Mouse (Mus musculus): ENCODE data around the gene Efcab6.
"Not testable (repeated sequence)": the region's sequence is repeated elsewhere in the genome, so short reads cannot be mapped to it uniquely, and the experiment has no call there.

Gene Efcab6

DNA sequence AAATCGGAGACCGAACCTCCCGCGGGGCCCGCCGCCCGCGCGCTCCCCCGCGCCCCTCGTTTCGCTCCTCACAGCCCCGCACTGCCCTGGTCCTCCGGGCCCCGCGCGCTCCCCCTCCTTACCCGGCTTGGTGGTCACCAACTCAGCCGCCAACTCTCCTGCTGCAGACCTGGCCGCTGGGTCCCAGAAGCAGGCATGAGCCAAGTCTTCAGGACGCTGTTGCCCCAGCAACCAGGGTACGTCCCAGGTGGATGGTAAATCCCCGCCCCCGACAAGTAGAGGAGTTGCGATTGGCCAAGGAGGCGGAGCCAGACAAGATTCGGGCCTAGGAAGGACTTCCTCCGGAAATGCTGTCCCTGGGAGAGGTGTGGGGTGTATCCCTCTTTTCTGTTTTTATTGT, at the start of gene Efcab6:
Gene Efcab6, minus strand, starts transcription at position 240 of the 400 bp plus-strand sequence.
- DNase-seq = no peak

DNA sequence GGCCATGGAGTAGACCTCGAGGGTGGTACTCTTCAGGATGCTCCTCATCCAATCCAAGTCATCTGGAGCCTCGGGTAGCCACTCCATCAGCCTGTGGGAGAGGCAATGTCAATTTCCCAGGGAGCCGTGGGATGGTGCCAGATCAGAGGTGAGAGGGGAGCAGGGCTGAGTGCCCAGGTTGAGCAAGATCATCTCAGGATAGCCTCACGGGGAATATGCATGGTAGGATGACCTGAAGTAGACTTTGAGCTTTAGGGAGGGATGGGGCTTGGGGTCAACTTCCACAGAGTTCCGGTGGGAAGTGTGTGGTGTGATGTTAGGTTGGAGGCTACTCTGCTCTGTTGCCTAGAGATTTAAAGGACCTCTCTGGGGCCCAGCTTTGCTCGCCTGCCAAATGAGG, 48.7 kb upstream of the Efcab6 start:
- DNase-seq = no peak

DNA sequence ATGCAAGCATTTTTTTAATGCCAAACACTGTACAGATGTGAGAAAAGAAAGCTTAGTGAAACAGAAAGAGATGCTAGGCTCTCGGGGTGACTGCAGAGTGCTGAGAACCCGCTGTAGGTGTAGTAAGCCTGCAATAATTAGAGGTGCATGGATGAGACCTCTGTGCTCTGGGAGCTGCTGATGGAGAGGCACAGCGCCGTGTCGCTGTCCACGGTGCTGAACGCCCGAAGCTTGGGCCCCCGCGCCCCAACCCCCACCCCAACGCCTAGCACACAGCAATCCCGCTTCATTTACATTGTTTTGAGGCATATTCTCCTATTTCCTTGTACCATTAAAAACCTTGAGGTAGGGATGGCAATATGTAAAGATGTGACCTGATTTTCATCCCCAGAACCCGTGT, 43.7 kb upstream of the Efcab6 start:
- peak in 1 of 2 experiments; percentile 33 for DNase-seq

DNA sequence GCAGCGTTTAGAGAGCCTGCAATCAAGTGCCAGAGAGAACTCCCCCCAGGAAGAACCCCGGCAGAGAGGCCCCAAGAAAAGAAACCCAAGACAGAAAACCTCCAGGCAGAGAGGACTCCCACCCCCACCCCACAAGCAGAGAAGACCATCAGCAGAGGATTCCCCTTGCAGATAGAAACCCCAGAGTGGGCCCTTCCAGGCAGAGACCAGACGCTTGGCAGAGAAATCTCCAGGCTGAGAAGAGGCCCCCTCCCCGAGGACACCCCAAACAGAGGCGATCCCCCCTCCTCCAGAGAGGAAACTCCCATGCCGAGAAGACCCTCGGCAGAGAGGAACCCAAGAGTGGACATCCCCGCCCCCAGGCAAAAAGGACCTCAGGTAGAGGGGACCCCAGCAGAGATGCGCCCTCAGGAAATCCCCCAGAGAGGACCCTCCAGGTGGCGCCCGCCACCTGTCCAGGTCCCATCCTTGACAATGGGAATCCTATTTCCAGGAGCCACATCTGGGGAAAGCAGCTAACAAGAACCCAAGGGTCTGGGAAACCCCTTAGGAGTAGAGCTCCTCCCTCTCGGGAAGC, 40.8 kb upstream of the Efcab6 start:
- DNase-seq = no peak

DNA sequence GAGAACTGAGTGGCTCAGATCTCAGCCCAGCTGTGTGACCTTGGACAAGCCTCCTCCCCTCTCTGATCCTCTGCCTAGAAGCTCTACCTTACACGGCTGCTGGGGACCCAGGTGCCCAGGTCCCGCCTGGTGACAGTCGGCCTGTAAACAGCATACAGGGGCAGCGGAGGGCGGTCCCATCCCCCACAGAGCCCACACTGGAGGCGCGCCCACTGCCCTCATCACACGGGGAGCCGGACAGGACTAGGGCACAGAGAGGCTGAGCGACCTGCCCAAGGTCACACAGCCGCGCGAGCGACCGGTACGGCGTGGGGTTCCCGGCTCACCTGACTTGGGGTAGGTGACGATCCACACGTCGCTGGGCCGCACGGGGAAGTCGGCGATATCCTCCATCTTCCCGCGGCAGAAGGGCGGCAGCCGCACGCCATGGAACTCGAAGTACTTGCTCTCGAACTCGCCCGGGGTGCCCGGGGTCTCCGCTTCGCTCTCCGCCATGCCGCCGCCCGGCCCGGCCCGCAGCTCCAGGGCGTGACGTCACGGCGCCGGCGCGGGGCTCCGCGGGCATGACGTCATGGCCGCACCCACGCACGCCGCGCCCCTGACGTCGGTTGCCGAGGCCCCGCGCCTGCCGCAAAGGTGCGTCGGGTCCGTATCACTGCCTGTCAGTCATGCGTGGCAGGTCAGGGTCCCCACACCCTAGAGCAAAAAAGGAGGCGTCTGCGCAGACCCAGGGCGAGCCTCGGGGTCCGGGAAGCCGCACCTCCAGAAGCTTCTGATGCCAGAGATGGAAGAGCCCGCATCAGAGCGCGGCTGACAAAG, 40.1 kb upstream of the Efcab6 start, which contains the start of gene Sult4a1:
Gene Sult4a1, minus strand, starts transcription at position 650 of the 819 bp plus-strand sequence.
- DNase-seq = no peak

DNA sequence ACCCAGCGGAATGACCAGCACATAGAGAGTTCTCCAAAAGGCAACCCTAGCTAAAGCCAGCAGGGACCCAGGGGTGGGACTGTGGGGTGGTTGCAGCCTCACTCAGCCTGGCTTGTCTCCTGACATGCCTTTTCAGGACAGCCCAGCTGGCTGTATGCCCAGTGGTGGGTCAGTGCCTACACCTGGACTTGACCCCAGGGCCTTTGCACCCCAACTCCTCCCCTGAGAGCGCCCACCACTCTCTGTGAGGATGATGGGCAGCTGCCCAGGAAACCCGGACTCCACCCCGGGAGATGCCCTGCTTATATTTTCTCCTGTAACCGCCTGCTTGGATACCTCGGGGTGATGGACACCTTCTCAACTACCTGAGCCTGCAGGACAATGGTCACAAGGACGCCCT, 39.4 kb upstream of the Efcab6 start:
- DNase-seq = no peak

DNA sequence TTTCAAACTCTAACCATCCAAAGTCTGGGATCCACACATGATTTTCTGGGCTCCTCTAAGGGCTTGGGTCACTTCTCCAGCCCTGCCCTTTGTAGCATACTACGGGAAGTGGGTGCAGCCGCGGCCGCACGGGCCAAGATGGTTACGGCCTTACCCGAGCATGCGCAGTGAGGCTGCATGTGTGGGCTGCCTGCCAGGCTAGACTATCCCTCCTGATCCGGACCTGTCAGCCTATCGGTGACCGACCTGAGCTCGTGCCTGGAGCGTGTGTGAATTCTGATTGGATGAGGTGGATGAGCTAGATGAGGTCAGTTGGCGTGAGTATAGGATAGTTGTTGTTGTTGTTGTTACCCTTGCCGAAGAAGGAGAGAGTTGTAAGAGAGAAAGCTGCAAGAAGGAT, 32.4 kb upstream of the Efcab6 start:
- DNase-seq = not testable (repeated sequence)

DNA sequence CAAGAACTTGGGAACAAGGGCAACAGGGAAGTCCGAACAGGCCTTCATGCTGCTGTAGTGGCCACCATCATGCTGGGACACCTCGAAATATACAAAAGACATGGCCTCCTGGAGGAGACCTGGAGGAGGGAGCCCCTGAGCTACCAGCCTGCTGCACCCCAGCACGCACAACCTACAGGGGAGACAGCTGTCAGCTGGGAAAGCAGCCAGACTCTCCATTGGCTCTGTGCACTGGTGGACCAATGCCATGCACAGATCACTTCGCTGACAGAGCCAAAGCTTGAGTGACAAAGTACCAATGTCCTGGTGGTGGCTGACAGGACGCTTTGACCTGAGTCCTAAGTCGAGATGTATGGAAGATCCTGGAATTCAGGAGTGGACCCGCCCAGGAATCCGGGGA, 30.9 kb upstream of the Efcab6 start:
- no peak for DNase-seq

DNA sequence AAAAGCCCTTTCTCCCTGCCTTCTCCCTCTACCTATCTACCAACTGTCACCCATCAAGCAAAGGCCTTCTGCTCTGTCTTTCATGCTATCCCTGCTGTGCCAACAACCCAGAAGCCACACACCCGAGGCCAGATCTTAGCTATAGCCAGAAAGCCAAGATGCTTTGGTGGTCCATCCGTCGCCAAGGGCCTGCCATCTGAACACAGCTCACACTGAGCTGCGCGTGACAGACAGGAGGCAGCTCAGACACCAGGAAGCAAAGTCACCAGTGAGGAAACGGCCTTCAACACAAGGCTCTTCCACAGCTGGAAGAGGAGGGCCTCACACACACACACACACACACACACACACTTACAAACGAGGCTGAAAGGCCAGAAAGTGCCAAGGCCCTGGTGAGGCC, 29.7 kb upstream of the Efcab6 start:
- no peak for DNase-seq

DNA sequence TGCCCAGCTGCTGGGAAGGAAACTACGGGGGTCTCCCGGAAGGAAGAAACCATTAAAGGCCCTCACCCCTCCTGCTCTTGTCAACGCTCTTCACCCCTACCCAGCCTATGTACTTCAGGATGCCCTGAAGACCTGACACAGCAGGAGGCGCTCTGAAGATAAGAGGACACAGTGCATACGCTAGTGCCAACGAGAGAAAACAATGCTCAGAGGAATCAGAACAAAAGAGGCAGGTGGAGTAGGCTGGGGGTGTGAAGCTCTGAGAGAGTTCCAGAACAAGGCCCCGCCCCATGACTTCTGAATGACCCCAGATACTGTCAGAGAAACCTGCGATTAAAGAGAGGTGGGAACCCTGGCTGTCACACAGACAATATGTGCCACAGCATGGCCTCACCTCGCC, 21.6 kb upstream of the Efcab6 start:
- DNase-seq = no peak

DNA sequence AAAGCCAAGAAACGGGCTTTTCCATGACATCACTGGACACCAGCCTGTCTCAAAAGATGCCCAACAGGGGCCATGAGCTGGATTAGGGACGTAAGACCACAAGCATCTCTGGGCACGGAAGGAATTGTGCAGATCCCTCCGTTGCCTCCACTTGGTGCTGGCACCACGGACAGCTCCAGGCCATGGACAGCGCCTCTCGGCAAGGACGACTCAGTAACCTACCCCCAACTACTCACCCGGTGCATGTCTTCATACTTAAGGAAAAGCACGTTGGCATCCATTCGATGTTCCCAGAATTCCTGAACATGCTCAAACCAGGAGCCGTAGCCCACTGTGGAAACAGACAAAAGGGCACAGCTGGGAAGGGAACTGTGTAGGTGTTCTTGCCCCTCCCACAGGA, 21.2 kb upstream of the Efcab6 start:
- DNase-seq = no peak

DNA sequence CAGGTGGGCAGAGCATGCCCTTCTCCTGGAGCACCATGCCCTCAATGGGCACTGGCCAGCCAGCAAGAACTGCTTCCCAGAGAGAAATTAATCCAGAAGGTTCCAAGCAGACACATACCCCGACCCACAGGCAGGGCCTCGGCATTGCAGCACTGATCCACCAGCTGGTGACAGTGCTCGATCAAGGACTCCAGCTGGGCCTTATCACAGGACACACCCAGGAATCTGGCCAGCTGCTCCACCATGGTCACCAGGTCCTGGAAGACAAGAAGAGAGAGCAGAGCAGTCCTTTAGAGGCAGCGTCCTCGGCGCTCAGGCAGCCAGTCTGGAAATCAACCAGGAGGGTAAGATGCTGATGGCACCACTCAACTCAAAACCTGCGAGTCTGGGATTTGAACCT, 14.9 kb upstream of the Efcab6 start:
- no peak for DNase-seq

DNA sequence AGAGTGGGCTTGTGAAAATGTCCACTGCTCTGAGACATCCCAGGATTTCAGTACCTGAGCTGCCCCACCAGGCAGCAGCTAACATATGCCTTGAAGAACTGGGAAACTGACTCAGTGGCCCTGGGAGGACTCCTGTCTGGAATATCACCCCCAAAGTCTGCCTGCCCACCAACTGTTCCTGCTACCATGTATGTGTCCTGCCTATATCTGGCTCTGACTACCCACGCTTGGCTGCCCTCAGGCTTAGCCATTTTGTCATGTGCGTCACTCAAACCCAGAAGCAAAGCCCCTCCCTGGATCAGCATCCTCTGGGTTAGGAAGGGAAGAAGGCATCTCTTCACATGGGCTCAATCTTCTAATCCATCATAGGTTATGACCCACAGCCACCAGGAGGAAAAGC, 14.3 kb upstream of the Efcab6 start:
- no peak for DNase-seq

DNA sequence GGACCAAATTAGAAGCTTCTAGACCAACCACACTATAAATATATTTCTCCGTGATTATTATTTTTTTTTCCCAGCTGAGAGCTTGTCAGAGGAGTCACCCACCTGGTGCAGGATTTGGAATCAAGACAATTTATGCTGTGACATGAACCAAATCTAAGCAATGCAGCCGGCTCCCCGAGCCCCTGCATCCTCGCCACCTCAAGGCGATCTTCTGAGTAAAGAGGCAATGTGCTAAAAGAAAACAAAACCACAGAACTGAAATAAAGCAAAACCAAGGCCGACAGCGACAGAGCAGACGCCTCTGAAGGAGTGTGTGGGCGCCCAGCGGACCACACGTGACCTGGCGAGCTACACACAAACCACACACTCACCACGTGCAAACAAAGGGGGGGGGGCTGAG, 13.5 kb upstream of the Efcab6 start:
- no peak for DNase-seq

DNA sequence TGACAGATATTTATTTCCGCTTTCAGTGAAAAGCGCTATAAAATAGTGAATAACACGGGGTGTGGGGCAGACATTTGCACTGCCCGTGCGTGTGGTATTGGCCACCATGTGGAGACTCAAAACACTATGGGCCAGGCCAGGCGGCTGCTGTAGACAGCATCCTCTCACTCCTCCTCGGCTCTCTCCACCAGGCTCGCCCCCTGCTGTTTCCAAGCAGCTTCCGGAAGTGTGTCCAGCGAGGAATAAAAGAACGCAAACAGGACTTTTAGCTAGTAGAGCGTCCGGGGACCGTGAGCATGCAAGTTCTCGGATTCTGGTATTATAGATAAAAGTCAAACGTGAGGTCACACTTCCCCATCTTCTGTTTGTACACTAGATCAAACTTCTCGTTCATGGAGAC, 12.0 kb upstream of the Efcab6 start:
- no peak for DNase-seq

DNA sequence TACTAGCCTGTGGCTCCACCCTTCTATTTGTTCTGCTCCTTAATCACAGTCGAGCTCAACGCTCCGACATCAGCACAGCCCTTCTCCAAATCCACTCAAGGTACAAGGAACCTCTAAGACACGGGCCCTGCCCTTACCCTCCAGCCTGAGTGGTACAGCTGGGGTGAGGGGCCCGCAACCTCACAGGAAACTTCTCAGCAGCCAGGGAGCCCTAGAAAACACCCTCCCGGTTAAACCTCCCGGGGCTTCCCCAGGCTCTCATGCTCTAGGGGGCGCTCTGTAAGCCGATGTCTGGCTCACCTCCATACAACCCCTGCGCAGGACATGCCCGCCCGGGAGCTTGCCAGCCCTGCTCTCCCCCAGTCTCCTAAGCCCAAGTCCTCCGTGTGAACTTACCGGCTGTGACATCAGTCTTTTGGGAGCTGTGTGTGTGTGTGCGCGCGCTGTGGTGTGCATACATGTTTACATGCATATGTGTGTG, 9.6 kb upstream of the Efcab6 start:
- peak in 1 of 2 experiments; percentile 6 for DNase-seq

DNA sequence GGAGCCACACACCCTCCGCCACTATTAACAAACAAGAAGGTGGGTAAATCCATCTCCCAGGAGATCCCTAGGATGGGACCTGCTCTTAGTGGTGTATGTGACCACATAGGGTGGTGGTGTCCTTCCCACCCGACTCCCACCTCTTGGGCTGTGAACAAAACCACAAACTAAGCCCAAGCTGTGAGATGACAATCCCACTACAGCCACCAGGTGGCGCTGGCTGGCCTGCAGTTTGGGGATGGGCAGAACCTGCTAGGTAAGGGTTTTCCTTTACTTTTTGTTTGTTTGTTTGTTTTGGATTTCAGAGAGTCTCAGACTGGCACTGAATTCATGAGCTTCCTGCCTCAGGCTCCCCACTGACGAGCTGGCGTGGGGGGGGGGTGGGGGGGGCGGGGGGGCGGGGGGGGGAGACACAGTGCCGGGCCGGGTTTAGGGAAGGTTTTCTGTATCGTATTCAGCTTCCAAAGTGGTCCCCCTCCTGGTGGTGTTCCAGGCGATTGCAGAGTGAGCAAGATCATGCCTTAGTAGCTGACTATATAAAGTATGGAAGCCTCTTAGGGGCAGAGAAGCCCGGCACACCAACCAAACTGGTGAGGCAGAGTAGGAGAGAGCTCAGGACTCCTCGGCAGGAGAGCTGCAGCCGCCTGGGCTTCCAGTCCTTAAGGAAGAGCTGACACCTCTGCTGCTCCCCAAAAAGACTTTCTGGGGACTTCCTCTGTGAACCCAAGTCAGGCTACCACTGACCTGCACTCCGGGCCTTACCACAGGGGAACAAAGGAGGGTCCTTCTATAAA, 8.9 kb upstream of the Efcab6 start:
- DNase-seq = peak in 1 of 2 experiments; percentile 68

DNA sequence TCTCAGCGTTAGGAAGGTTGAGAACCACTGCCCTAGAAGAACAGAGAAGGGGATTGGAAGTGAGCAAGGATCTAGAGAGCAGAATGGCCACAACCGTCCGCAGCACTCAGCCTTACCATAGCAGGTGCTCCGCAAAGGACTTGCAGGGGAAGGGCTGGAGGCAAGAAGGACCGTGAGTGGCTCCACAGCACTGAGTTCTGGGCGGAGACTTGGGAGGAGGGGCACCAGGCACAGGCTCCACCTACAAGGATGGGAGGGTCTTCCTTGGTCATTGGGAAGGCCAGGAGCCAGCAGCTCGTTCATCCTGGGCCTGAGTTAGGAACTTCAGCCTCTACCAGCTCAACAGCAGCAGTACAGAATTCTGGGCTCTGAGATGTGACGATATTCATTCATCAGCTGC, 7.9 kb upstream of the Efcab6 start:
- no peak for DNase-seq

DNA sequence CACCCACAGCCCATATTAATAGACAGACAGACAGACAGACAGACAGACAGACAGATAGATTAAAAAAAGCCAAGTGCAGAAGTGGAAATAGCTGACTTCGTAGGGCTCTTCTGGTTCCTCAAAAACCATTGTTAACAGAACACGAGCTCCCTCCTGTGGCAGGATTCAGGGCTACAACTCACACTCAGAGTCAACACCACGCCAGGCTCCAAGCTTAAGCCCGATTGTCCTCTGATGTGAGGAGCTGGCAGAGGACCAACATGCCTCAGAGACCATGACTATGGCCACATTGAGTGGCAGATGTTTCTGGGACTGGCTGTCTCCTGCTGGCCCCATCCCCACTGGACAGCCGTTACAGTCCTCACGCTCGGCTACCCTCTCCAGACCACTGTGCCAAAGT, 7.0 kb upstream of the Efcab6 start:
- peak in 1 of 2 experiments; percentile 68 for DNase-seq

DNA sequence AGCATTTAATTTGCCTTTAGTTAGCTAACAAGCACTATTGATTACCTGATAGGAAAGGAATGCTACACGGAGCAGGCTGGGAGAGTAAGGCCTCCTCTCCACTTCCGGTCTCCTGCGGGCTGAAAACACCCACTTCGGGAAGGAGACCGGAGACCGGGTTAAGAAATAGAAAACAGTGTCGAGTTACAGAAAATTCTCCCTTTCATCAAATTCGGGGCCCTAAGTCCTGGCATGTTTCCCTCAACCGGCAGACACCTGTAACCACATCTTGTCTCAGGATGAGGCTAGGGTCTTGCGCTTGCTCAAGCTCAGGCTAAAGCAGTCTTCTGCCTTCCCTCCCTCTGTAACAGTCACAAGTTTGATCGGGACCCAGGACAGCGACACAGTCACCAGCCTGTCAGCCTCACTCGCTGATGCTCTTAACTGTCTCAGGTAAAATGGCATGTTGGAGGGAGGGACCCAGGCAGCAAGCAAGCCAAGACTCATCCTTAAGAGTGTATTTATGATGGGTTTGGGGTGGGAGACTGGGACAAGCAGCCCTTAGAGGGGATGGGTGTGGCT, 5.0 kb upstream of the Efcab6 start:
- DNase-seq = no peak

DNA sequence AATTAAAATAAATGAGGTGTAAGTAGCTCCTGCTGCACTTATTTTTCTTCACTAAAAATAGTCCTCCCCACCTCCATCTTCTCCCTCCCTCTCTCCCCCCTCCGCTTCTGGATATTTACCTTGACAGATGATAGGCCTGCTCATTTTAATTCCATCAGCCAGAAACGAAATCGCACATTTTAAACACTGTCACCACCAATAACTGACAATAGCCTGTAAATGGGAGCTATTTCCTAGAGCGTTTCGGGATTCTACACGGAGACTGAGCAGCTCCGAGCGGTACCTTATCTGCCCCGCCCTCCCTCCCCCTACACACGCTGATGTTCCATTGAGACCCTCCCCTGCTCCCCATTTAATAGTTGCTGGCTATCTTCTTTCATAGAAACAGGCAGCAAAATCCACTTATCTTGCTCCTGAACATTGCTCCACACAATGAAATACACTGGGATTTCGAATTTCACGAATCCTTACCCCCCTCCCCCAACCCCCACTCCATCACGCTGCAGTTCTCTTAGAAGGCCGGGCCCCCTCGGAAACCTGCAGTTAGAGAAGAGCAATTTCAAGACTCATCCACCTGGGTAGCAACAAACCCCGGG, 4.4 kb upstream of the Efcab6 start:
- DNase-seq = no peak

DNA sequence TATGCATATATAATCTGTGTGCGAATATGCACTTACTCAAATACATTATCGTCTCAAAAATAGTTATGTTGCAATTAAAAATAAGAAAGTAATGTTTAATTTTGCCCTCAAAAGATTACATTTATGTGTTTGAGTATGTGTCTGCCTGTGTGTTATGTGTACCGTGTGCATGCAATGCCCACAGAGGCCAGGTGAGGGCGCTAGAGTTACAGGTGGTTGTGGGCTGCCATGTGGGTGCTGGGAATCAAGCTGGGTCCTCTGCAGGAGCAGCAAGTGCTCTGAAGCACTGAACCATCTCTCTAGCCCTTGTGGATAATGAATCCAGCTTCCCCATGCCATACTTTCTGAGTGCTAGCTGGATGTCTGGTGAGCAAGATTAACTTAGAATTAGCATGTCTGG, 522 bp upstream of the Efcab6 start:
- DNase-seq = no peak

DNA sequence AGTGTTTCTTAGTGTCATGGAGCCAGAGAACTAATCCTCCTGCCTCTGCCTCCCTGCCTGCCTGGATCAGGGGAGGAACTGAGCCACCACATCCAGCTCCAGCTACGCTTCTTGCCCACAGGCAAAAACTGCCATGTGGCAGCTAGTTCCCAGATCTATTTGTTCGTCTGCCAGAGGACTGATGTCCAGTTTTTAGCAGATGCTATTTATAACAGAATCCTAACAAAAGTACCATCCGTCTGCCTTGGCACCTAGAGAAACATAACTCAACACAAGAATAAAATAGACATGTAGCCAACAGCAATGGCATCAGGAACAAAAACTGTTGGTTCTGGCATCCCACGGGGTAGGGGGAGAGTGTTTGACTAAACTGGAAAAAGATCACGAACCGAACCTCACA, 6.3 kb downstream of the Efcab6 start:
- DNase-seq = no peak

Measured in kidney, postnatal 25 days (tissue).